ENCODE assay signal across 18 mouse cellular contexts in genomic region chr8:64735161-64735560, GRCm38 (mm10). TPM values are rescaled to one million over a fixed set of nuclear protein-coding genes. Genes with fewer than 3 reads are reported as not detected.
A peak's percentile ranks its signal among the peaks of the same experiment; 100 is the strongest.
DNase-seq lines count a peak whose midpoint lies in the region; ATAC-seq and TF ChIP-seq lines count a peak whose summit lies in the region.
"Had no signal": no experiment of that assay in that cellular context is flagged by ENCODE, and none has a peak within 500 bp of the region (broad histone marks: within the 10 kb centered on the region; RNA-seq: fewer than 3 reads in every experiment).

No protein-coding gene starts in this region.

- 0 out of 2 replicates have a peak overlapping the region, but pooled peaks have one; percentile 26 for H3K9ac ChIP-seq in forebrain, embryonic 13.5 days
- no peak overlapping the region for H3K9ac ChIP-seq in forebrain, embryonic 16.5 days (replicated peaks; ENCODE audit: low read depth, low read length)
- no peak overlapping the region for H3K9ac ChIP-seq in midbrain, embryonic 12.5 days (replicated peaks)
- no peak overlapping the region for H3K9ac ChIP-seq in midbrain, postnatal 0 days (replicated peaks; ENCODE audit: low read length, poor library complexity, severe bottlenecking)
- no peak overlapping the region for H3K9ac ChIP-seq in midbrain, embryonic 14.5 days (replicated peaks; ENCODE audit: low read length)
- H3K9ac ChIP-seq: liver, embryonic 15.5 days; neural tube, embryonic 12.5 days; stomach, embryonic 15.5 days had no signal

- no peaks in the 10 kb centered on the region for H3K27me3 ChIP-seq in forebrain, embryonic 13.5 days
- no peaks in the 10 kb centered on the region for H3K27me3 ChIP-seq in forebrain, embryonic 16.5 days (replicated peaks; ENCODE audit: control insufficient read depth, insufficient read depth, low read length)
- no peaks in the 10 kb centered on the region for H3K27me3 ChIP-seq in midbrain, embryonic 12.5 days
- H3K27me3 ChIP-seq in midbrain, postnatal 0 days (ENCODE audit: insufficient read depth, low read length) = no peaks in the 10 kb centered on the region
- H3K27me3 ChIP-seq in embryonic facial prominence, embryonic 10.5 days (replicated peaks; ENCODE audit: low read depth, poor library complexity, severe bottlenecking) = no peaks in the 10 kb centered on the region
- no peaks in the 10 kb centered on the region for H3K27me3 ChIP-seq in midbrain, embryonic 14.5 days (ENCODE audit: control insufficient read depth, insufficient read depth, low read length)
- H3K27me3 ChIP-seq in thymus, adult 2 months (ENCODE audit: control insufficient read depth, insufficient read depth, low read length) = no peaks in the 10 kb centered on the region
- H3K27me3 ChIP-seq: liver, embryonic 15.5 days; neural tube, embryonic 12.5 days; stomach, embryonic 15.5 days had no signal

- no peaks in the 10 kb centered on the region for H3K9me3 ChIP-seq in forebrain, embryonic 13.5 days (replicated peaks)
- H3K9me3 ChIP-seq in forebrain, embryonic 16.5 days (ENCODE audit: control insufficient read depth, low read length) = no peaks in the 10 kb centered on the region
- H3K9me3 ChIP-seq in midbrain, embryonic 12.5 days = no peaks in the 10 kb centered on the region
- H3K9me3 ChIP-seq in midbrain, postnatal 0 days (ENCODE audit: low read length) = no peaks in the 10 kb centered on the region
- no peaks in the 10 kb centered on the region for H3K9me3 ChIP-seq in embryonic facial prominence, embryonic 10.5 days
- no peaks in the 10 kb centered on the region for H3K9me3 ChIP-seq in midbrain, embryonic 14.5 days (ENCODE audit: control insufficient read depth, low read length)
- H3K9me3 ChIP-seq: liver, embryonic 15.5 days; neural tube, embryonic 12.5 days; stomach, embryonic 15.5 days had no signal

- no peak for DNase-seq in midbrain, postnatal 0 days (ENCODE audit: low spot score)
- no peak for DNase-seq in embryonic facial prominence, embryonic 10.5 days (ENCODE audit: low spot score)
- no peak for DNase-seq in midbrain, embryonic 14.5 days
- no peak for DNase-seq in thymus, adult 2 months
- DNase-seq: cerebellum, adult 18-20 months; gastrocnemius, postnatal 10 days; heart, postnatal 4 days; kidney, adult 18-20 months; kidney, postnatal 36 days; lung, postnatal 14 days had no signal

- peaks cover 10% of the 10 kb centered on the region for H3K36me3 ChIP-seq in forebrain, embryonic 13.5 days (ENCODE audit: poor library complexity, severe bottlenecking)
- peaks cover 6% of the 10 kb centered on the region for H3K36me3 ChIP-seq in forebrain, embryonic 16.5 days (ENCODE audit: control insufficient read depth, insufficient read depth)
- peaks cover 10% of the 10 kb centered on the region for H3K36me3 ChIP-seq in midbrain, embryonic 12.5 days
- H3K36me3 ChIP-seq in midbrain, postnatal 0 days (ENCODE audit: insufficient read depth, low read length) = peaks cover 3% of the 10 kb centered on the region; the same call in 1 of the 2 replicates
- peaks cover 11% of the 10 kb centered on the region for H3K36me3 ChIP-seq in embryonic facial prominence, embryonic 10.5 days (replicated peaks)
- H3K36me3 ChIP-seq in midbrain, embryonic 14.5 days (ENCODE audit: control insufficient read depth, insufficient read depth, low read length) = peaks cover 7% of the 10 kb centered on the region
- H3K36me3 ChIP-seq in thymus, adult 2 months (ENCODE audit: control insufficient read depth, insufficient read depth, low read length) = no peaks in the 10 kb centered on the region

- 90% methylated on average over 8 of the region's 8 CpGs for WGBS in forebrain, embryonic 13.5 days
- WGBS in forebrain, embryonic 16.5 days = 90% methylated on average over 8 of the region's 8 CpGs
- 93% methylated on average over 8 of the region's 8 CpGs for WGBS in midbrain, embryonic 12.5 days
- 91% methylated on average over 8 of the region's 8 CpGs for WGBS in midbrain, postnatal 0 days
- 88% methylated on average over 8 of the region's 8 CpGs for WGBS in embryonic facial prominence, embryonic 10.5 days
- WGBS in midbrain, embryonic 14.5 days = 90% methylated on average over 8 of the region's 8 CpGs
- WGBS in thymus, adult 2 months = 77% methylated on average over 8 of the region's 8 CpGs

- H3K4me1 ChIP-seq in forebrain, embryonic 13.5 days = peaks cover 41% of the 10 kb centered on the region
- peaks cover 24% of the 10 kb centered on the region for H3K4me1 ChIP-seq in forebrain, embryonic 16.5 days (replicated peaks; ENCODE audit: control insufficient read depth, insufficient read depth, low read length)
- H3K4me1 ChIP-seq in midbrain, embryonic 12.5 days = peaks cover 23% of the 10 kb centered on the region
- no peaks in the 10 kb centered on the region; the same call in 1 of the 2 replicates for H3K4me1 ChIP-seq in midbrain, postnatal 0 days (ENCODE audit: insufficient read depth, low read length)
- peaks cover 19% of the 10 kb centered on the region for H3K4me1 ChIP-seq in embryonic facial prominence, embryonic 10.5 days
- H3K4me1 ChIP-seq in midbrain, embryonic 14.5 days (ENCODE audit: control insufficient read depth, insufficient read depth, low read length) = peaks cover 17% of the 10 kb centered on the region
- peaks cover 7% of the 10 kb centered on the region for H3K4me1 ChIP-seq in thymus, adult 2 months (replicated peaks; ENCODE audit: control insufficient read depth, insufficient read depth, low read length)

- ATAC-seq in forebrain, embryonic 13.5 days = no peak
- ATAC-seq in forebrain, embryonic 16.5 days = no peak
- ATAC-seq in midbrain, embryonic 12.5 days (ENCODE audit: low FRiP score, low read depth) = no peak
- ATAC-seq in midbrain, postnatal 0 days (ENCODE audit: low FRiP score) = no peak
- ATAC-seq in midbrain, embryonic 14.5 days (ENCODE audit: low FRiP score, low TSS enrichment) = no peak
- no peak for ATAC-seq in erythroid progenitor cell, adult 5-6 weeks (replicated peaks; ENCODE audit: low FRiP score, poor library complexity, severe bottlenecking)

- H3K27ac ChIP-seq in forebrain, embryonic 13.5 days = no peak overlapping the region; the same call in 1 of the 2 replicates
- H3K27ac ChIP-seq in forebrain, embryonic 16.5 days (ENCODE audit: low read length) = no peak overlapping the region
- 0 out of 2 replicates have a peak overlapping the region, but pooled peaks have one; percentile 4 for H3K27ac ChIP-seq in midbrain, embryonic 12.5 days (replicated peaks)
- H3K27ac ChIP-seq in midbrain, postnatal 0 days (ENCODE audit: low read depth, low read length) = no peak overlapping the region
- H3K27ac ChIP-seq in embryonic facial prominence, embryonic 10.5 days (replicated peaks) = peak overlapping the region; percentile 63
- H3K27ac ChIP-seq in midbrain, embryonic 14.5 days (replicated peaks; ENCODE audit: low read depth, low read length) = 0 out of 2 replicates have a peak overlapping the region, but pooled peaks have one; percentile 13
- no peak overlapping the region for H3K27ac ChIP-seq in thymus, adult 2 months (ENCODE audit: control insufficient read depth, insufficient read depth, low read length)
- H3K27ac ChIP-seq: neural tube, embryonic 12.5 days; stomach, embryonic 15.5 days had no signal

- H3K4me2 ChIP-seq in forebrain, embryonic 13.5 days = no peak overlapping the region
- no peak overlapping the region for H3K4me2 ChIP-seq in forebrain, embryonic 16.5 days (ENCODE audit: low read length)
- no peak overlapping the region for H3K4me2 ChIP-seq in midbrain, embryonic 12.5 days (replicated peaks)
- H3K4me2 ChIP-seq in midbrain, postnatal 0 days (ENCODE audit: low read depth, low read length, poor library complexity, severe bottlenecking) = no peak overlapping the region
- no peak overlapping the region for H3K4me2 ChIP-seq in midbrain, embryonic 14.5 days (ENCODE audit: low read length)
- H3K4me2 ChIP-seq: heart, embryonic 11.5 days; liver, embryonic 15.5 days; neural tube, embryonic 12.5 days; stomach, embryonic 15.5 days had no signal

- no peak overlapping the region for H3K4me3 ChIP-seq in forebrain, embryonic 13.5 days
- no peak overlapping the region for H3K4me3 ChIP-seq in forebrain, embryonic 16.5 days (replicated peaks; ENCODE audit: low read length)
- no peak overlapping the region for H3K4me3 ChIP-seq in midbrain, embryonic 12.5 days
- no peak overlapping the region for H3K4me3 ChIP-seq in midbrain, postnatal 0 days (ENCODE audit: low read depth, low read length)
- no peak overlapping the region for H3K4me3 ChIP-seq in embryonic facial prominence, embryonic 10.5 days
- H3K4me3 ChIP-seq in midbrain, embryonic 14.5 days (replicated peaks; ENCODE audit: low read depth, low read length) = no peak overlapping the region
- H3K4me3 ChIP-seq in thymus, adult 2 months (ENCODE audit: control insufficient read depth, insufficient read depth, low read length) = no peak overlapping the region
- H3K4me3 ChIP-seq: liver, embryonic 15.5 days; neural tube, embryonic 12.5 days; stomach, embryonic 15.5 days had no signal

- TF ChIP-seq POLR2A in thymus, adult 2 months (IDR thresholded peaks at IDR 0.05; ENCODE audit: control insufficient read depth, extremely low read depth, insufficient read depth, low read length, poor library complexity) = no peak

- no peak for TF ChIP-seq CTCF in midbrain, postnatal 0 days (IDR thresholded peaks at IDR 0.05)
- no peak for TF ChIP-seq CTCF in thymus, adult 2 months (IDR thresholded peaks at IDR 0.05; ENCODE audit: borderline replicate concordance, control insufficient read depth, extremely low read depth, insufficient read depth, low read length, poor library complexity)

RNA-seq across cellular contexts. Expression of gene Msmo1, which starts 1.6 kb away (rescaled TPM):
- 143 and 160 TPM in 2 replicates for polyA plus RNA-seq in forebrain, embryonic 13.5 days (2015; fragmentation: Nextera tagmentation; extraction: Ambion mirVana)
- 155 and 156 TPM in 2 replicates for polyA plus RNA-seq in forebrain, embryonic 16.5 days (2015; fragmentation: Nextera tagmentation; extraction: Ambion mirVana)
- 204 and 212 TPM in 2 replicates for polyA plus RNA-seq in midbrain, embryonic 12.5 days (2016; fragmentation: Nextera tagmentation; extraction: Ambion mirVana)
- 97.3 and 97.8 TPM in 2 replicates for total RNA-seq in midbrain, postnatal 0 days (2014; rRNA removed)
- polyA plus RNA-seq in midbrain, postnatal 0 days (2015; fragmentation: Nextera tagmentation; extraction: Ambion mirVana) = 113 and 132 TPM in 2 replicates
- 152 and 166 TPM in 2 replicates for polyA plus RNA-seq in embryonic facial prominence, embryonic 10.5 days (2016; fragmentation: Nextera tagmentation; extraction: Ambion mirVana)
- 173 and 174 TPM in 2 replicates for polyA plus RNA-seq in midbrain, embryonic 14.5 days (2014; fragmentation: Nextera tagmentation; extraction: Ambion mirVana)
- polyA plus RNA-seq in thymus, adult 2 months (2012; rRNA removed) = 7.2 and 9.7 TPM in 2 replicates
- total RNA-seq in erythroid progenitor cell, adult 5-6 weeks (2015; ENCODE audit: low replicate concordance) = 19.3 and 24.1 TPM in 2 replicates
- 7.9 and 9.0 TPM in 2 replicates for total RNA-seq in erythroid progenitor cell, adult 5-6 weeks (2017; ENCODE audit: low replicate concordance)

RNA-seq across cellular contexts. Expression of gene Cpe, which starts 42.3 kb away (rescaled TPM):
- 389 and 392 TPM in 2 replicates for polyA plus RNA-seq in forebrain, embryonic 13.5 days (2015; fragmentation: Nextera tagmentation; extraction: Ambion mirVana)
- 470 and 498 TPM in 2 replicates for polyA plus RNA-seq in forebrain, embryonic 16.5 days (2015; fragmentation: Nextera tagmentation; extraction: Ambion mirVana)
- polyA plus RNA-seq in midbrain, embryonic 12.5 days (2016; fragmentation: Nextera tagmentation; extraction: Ambion mirVana) = 426 and 488 TPM in 2 replicates
- 974 and 976 TPM in 2 replicates for total RNA-seq in midbrain, postnatal 0 days (2014; rRNA removed)
- polyA plus RNA-seq in midbrain, postnatal 0 days (2015; fragmentation: Nextera tagmentation; extraction: Ambion mirVana) = 1,518 and 1,519 TPM in 2 replicates
- 75.7 and 81.6 TPM in 2 replicates for polyA plus RNA-seq in embryonic facial prominence, embryonic 10.5 days (2016; fragmentation: Nextera tagmentation; extraction: Ambion mirVana)
- polyA plus RNA-seq in midbrain, embryonic 14.5 days (2014; fragmentation: Nextera tagmentation; extraction: Ambion mirVana) = 911 and 915 TPM in 2 replicates
- polyA plus RNA-seq in thymus, adult 2 months (2012; rRNA removed) = 8.3 and 9.8 TPM in 2 replicates
- total RNA-seq in erythroid progenitor cell, adult 5-6 weeks (2015; ENCODE audit: low replicate concordance) = not detected in 2 replicates
- total RNA-seq in erythroid progenitor cell, adult 5-6 weeks (2017; ENCODE audit: low replicate concordance) = not detected in 2 replicates

Comparison
In these comparisons a context has a peak if more than half of its experiments do, and no peak if none do; other contexts are left out.
1. H3K27ac ChIP-seq: peak in midbrain, embryonic 12.5 days (single experiment), embryonic facial prominence, embryonic 10.5 days (single experiment) and midbrain, embryonic 14.5 days (single experiment); none in forebrain, embryonic 13.5 days (single experiment), forebrain, embryonic 16.5 days (single experiment), midbrain, postnatal 0 days (single experiment) and thymus, adult 2 months (single experiment).
2. RNA of gene Msmo1, which starts 1.6 kb away (polyA plus RNA-seq): 204 to 212 TPM in midbrain, embryonic 12.5 days, 173 to 174 TPM in midbrain, embryonic 14.5 days, 155 to 156 TPM in forebrain, embryonic 16.5 days, 152 to 166 TPM in embryonic facial prominence, embryonic 10.5 days, 143 to 160 TPM in forebrain, embryonic 13.5 days and 113 to 132 TPM in midbrain, postnatal 0 days; 7.2 to 9.7 TPM in thymus, adult 2 months; every median in the first group is over 10 times any median in the second.